ENCODE assay signal across 14 mouse cellular contexts in the genomic region with DNA sequence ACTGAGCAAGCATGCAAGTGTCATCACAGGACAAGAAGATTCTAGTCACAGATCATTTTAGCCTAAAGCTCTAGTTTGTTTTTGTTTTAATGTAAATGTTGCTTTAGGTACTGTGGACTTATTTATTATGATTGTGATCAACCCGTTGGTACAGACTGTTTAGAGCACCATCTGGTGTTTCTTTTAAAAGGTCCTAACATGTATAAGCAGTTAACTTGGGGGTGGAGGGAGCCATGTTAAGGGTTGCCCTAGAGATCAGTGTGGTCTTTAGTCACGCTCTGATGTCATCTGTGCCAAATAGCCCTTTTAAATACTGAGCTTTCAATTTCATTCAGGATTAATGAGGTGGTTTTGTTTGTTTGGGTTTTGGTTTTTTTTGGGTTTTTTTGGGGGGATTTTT.
"Had no signal": no experiment of that assay in that cellular context is flagged by ENCODE, and none has a peak within 500 bp of the region (broad histone marks: within the 10 kb centered on the region; RNA-seq: fewer than 3 reads in every experiment).

No protein-coding gene starts in this region.

- DNase-seq: retina, postnatal 1 day; right cerebral cortex, adult 18-20 months; right cerebral cortex, postnatal 14 days; right cerebral cortex, postnatal 25 days; right cerebral cortex, postnatal 4 days; spleen, adult 18-20 months; thymus, adult 18-20 months; thymus, adult 2 months; thymus, postnatal 14 days; thymus, postnatal 25 days; thymus, postnatal 36 days; thymus, postnatal 4 days had no signal

- H3K27ac ChIP-seq: stomach, embryonic 15.5 days; stomach, postnatal 0 days had no signal

- H3K4me2 ChIP-seq: stomach, embryonic 15.5 days had no signal

- H3K27me3 ChIP-seq: stomach, embryonic 15.5 days had no signal

- H3K9me3 ChIP-seq: stomach, embryonic 15.5 days had no signal

- H3K4me3 ChIP-seq: stomach, embryonic 15.5 days had no signal

- H3K9ac ChIP-seq: stomach, embryonic 15.5 days had no signal
